Mouse (Mus musculus) bone marrow macrophage, adult 2 months (primary cell): ENCODE results near the gene Fabp3.

Experiments
- CTCF ChIP-seq: IDR thresholded peaks from 2 replicates; pipeline ENCODE4 v1.5.1; 2012; ENCODE audit warnings: low read depth, mild to moderate bottlenecking, low read length, moderate library complexity
- POLR2A ChIP-seq: IDR thresholded peaks from 2 replicates; pipeline ENCODE4 v1.6.1; 2012; ENCODE audit warnings: mild to moderate bottlenecking, low read depth, low read length, borderline replicate concordance

DNA sequence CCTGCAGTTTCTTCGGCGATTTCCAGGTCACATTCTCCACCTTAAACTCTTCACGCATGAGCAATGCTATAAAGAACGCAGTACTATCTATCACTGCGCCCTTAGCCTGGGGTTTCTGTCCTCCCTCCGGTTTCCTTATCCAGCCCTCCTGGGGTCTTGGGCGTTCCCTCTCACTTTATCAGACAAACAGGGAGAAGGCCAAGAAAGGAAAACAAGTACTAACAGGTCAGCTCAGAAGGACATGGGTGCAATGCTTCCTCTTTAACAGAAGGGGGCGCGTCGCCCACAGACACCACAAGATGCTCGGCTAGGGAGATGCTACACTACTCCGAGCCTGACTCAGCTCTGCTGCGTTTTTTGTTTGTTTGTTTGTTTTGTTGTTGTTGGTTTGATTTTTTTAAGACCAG lies 11.3 kb upstream of the Fabp3 start:
- TF ChIP-seq CTCF (peak; percentile 56), POLR2A (no peak)
